18 mouse cellular contexts compared by ENCODE assay signal in genomic region chr12:46395245-46395644, GRCm38 (mm10).
DNase-seq lines count a peak whose midpoint lies in the region; ATAC-seq and TF ChIP-seq lines count a peak whose summit lies in the region.
"Had no signal": no experiment of that assay in that cellular context is flagged by ENCODE, and none has a peak within 500 bp of the region (broad histone marks: within the 10 kb centered on the region; RNA-seq: fewer than 3 reads in every experiment).

No protein-coding gene starts in this region.

- no peak for TF ChIP-seq CTCF in G1E (IDR thresholded peaks at IDR 0.05; ENCODE audit: low read depth, low read length)

- no peak for ATAC-seq in midbrain, embryonic 14.5 days (ENCODE audit: low FRiP score, low TSS enrichment)
- no peak for ATAC-seq in midbrain, embryonic 13.5 days
- 0 out of 2 replicates have a peak, but pooled peaks have one; percentile 38 for ATAC-seq in G1E (ENCODE audit: extremely low read depth, insufficient number of reproducible peaks, low FRiP score, poor library complexity, severe bottlenecking)
- no peak for ATAC-seq in forebrain, embryonic 13.5 days
- no peak for ATAC-seq in CD4-positive, CD25-positive, alpha-beta regulatory T cell, adult 4 months
- ATAC-seq: activated CD4-positive, CD25-positive, alpha-beta regulatory T cell, adult 4 months; forebrain, embryonic 14.5 days; forebrain, embryonic 16.5 days; Patski had no signal

- H3K36me3 ChIP-seq in midbrain, embryonic 14.5 days (ENCODE audit: control insufficient read depth, insufficient read depth, low read length): no peaks in the 10 kb centered on the region
- H3K36me3 ChIP-seq in midbrain, embryonic 13.5 days: no peaks in the 10 kb centered on the region
- no peaks in the 10 kb centered on the region for H3K36me3 ChIP-seq in G1E (replicated peaks)
- no peaks in the 10 kb centered on the region for H3K36me3 ChIP-seq in forebrain, embryonic 13.5 days (ENCODE audit: poor library complexity, severe bottlenecking)
- H3K36me3 ChIP-seq: embryonic facial prominence, embryonic 13.5 days had no signal

- no peak for DNase-seq in midbrain, embryonic 14.5 days
- peak; percentile 26 for DNase-seq in A20 (ENCODE audit: low read depth, low spot score)
- DNase-seq in G1E (ENCODE audit: low spot score): no peak
- DNase-seq: adrenal gland, adult 8-10 months; adrenal gland, postnatal 14 days; adrenal gland, postnatal 36 days; cerebellum, adult 11-12 months; cerebellum, adult 2 months; cerebellum, adult 9-10 months; cerebellum, postnatal 25 days had no signal

- 0 out of 2 replicates have a peak overlapping the region, but pooled peaks have one; percentile 22 for H3K27ac ChIP-seq in midbrain, embryonic 14.5 days (replicated peaks; ENCODE audit: low read depth, low read length)
- no peak overlapping the region for H3K27ac ChIP-seq in midbrain, embryonic 13.5 days
- no peak overlapping the region for H3K27ac ChIP-seq in forebrain, embryonic 13.5 days
- H3K27ac ChIP-seq: embryonic facial prominence, embryonic 13.5 days had no signal

- 86% methylated on average over 4 of the region's 4 CpGs for WGBS in midbrain, embryonic 14.5 days
- 78% methylated on average over 4 of the region's 4 CpGs for WGBS in midbrain, embryonic 13.5 days
- 91% methylated on average over 4 of the region's 4 CpGs for WGBS in forebrain, embryonic 13.5 days

- H3K4me1 ChIP-seq in midbrain, embryonic 14.5 days (ENCODE audit: control insufficient read depth, insufficient read depth, low read length): no peaks in the 10 kb centered on the region
- H3K4me1 ChIP-seq in midbrain, embryonic 13.5 days (replicated peaks): peaks cover 7% of the 10 kb centered on the region; the same call in 1 of the 2 replicates
- H3K4me1 ChIP-seq in G1E (ENCODE audit: insufficient read depth, low read depth, low read length): peaks cover 6% of the 10 kb centered on the region; the same call in 1 of the 2 replicates
- H3K4me1 ChIP-seq in forebrain, embryonic 13.5 days: no peaks in the 10 kb centered on the region; the same call in 1 of the 2 replicates
- H3K4me1 ChIP-seq: embryonic facial prominence, embryonic 13.5 days had no signal

- no peak overlapping the region for H3K9ac ChIP-seq in midbrain, embryonic 14.5 days (replicated peaks; ENCODE audit: low read length)
- no peak overlapping the region for H3K9ac ChIP-seq in midbrain, embryonic 13.5 days (replicated peaks)
- H3K9ac ChIP-seq in forebrain, embryonic 13.5 days: no peak overlapping the region
- H3K9ac ChIP-seq: embryonic facial prominence, embryonic 13.5 days had no signal

- H3K4me2 ChIP-seq in midbrain, embryonic 14.5 days (ENCODE audit: low read length): no peak overlapping the region
- H3K4me2 ChIP-seq in midbrain, embryonic 13.5 days (replicated peaks): no peak overlapping the region
- H3K4me2 ChIP-seq in forebrain, embryonic 13.5 days: no peak overlapping the region
- H3K4me2 ChIP-seq: embryonic facial prominence, embryonic 13.5 days had no signal

- H3K9me3 ChIP-seq in midbrain, embryonic 14.5 days (ENCODE audit: control insufficient read depth, low read length): no peaks in the 10 kb centered on the region
- no peaks in the 10 kb centered on the region for H3K9me3 ChIP-seq in midbrain, embryonic 13.5 days
- H3K9me3 ChIP-seq in G1E (replicated peaks): no peaks in the 10 kb centered on the region
- H3K9me3 ChIP-seq in forebrain, embryonic 13.5 days (replicated peaks): no peaks in the 10 kb centered on the region
- H3K9me3 ChIP-seq: embryonic facial prominence, embryonic 13.5 days had no signal

- no peaks in the 10 kb centered on the region for H3K27me3 ChIP-seq in midbrain, embryonic 14.5 days (ENCODE audit: control insufficient read depth, insufficient read depth, low read length)
- no peaks in the 10 kb centered on the region for H3K27me3 ChIP-seq in midbrain, embryonic 13.5 days
- peaks cover 12% of the 10 kb centered on the region for H3K27me3 ChIP-seq in G1E (ENCODE audit: insufficient read depth, low read length)
- no peaks in the 10 kb centered on the region for H3K27me3 ChIP-seq in forebrain, embryonic 13.5 days
- H3K27me3 ChIP-seq: Patski had no signal

- no peak overlapping the region for H3K4me3 ChIP-seq in midbrain, embryonic 14.5 days (replicated peaks; ENCODE audit: low read depth, low read length)
- no peak overlapping the region for H3K4me3 ChIP-seq in midbrain, embryonic 13.5 days (replicated peaks)
- no peak overlapping the region for H3K4me3 ChIP-seq in G1E (ENCODE audit: low read depth, low read length)
- H3K4me3 ChIP-seq in forebrain, embryonic 13.5 days: no peak overlapping the region
- H3K4me3 ChIP-seq: embryonic facial prominence, embryonic 13.5 days had no signal
